Mouse (Mus musculus): ENCODE measurements around the gene Ctnnbl1.

- TF ChIP-seq CTCF (IDR thresholded peaks at IDR 0.05; ENCODE audit: extremely low read depth, insufficient read depth, insufficient read length, insufficient replicate concordance) (no peak), POLR2A (IDR thresholded peaks at IDR 0.05; ENCODE audit: low read depth, low read length) (no peak)
Observed at GRCm38 (mm10) chr2:157840641-157841078, 103.5 kb downstream of the Ctnnbl1 start.
